Mouse (Mus musculus) cortical plate, adult 2 months (tissue): ENCODE data around the gene Cpa2.

Source experiments
- CTCF ChIP-seq: fragments of 200-500 bp; IDR thresholded peaks from 2 replicates; pipeline ENCODE4 v1.5.1; 2011; ENCODE audit warnings: mild to moderate bottlenecking, control low read depth, low read length; ENCODE audit not compliant: insufficient read depth; ENCODE audit errors: extremely low read depth
- POLR2A ChIP-seq: fragments of 200-500 bp; IDR thresholded peaks from 2 replicates; pipeline ENCODE4 v1.6.1; 2011; ENCODE audit warnings: mild to moderate bottlenecking, low read length, control low read depth; ENCODE audit not compliant: insufficient read depth; ENCODE audit errors: extremely low read depth

- TF ChIP-seq POLR2A (no peak), CTCF (no peak)
These were observed 58.7 kb downstream of the Cpa2 start for GRCm38 (mm10) chr6:30600033-30600432.
